Mouse (Mus musculus) hindbrain, embryonic 10.5 days (tissue): ENCODE measurements around the gene Fbxl17. TPM values are rescaled to one million over a fixed set of nuclear protein-coding genes. Genes with fewer than 3 reads are reported as not detected.

Source experiments
- DNase-seq: peaks from one replicate; pipeline ENCODE4 v3.0.0-alpha.2; 2017; ENCODE audit warnings: low spot score
- H3K27ac ChIP-seq: fragments of 300-500 bp; sonication (generic); 2 replicates; pipeline ENCODE4 v1.5.1; 2016; ENCODE audit warnings: mild to moderate bottlenecking, moderate library complexity
- H3K27me3 ChIP-seq: fragments of 300-500 bp; sonication (generic); 2 replicates; pipeline ENCODE4 v1.6.1; 2016; ENCODE audit warnings: mild to moderate bottlenecking; ENCODE audit not compliant: poor library complexity, insufficient read depth, severe bottlenecking
- H3K36me3 ChIP-seq: fragments of 300-500 bp; sonication (generic); 2 replicates; pipeline ENCODE4 v1.6.1; 2016; ENCODE audit warnings: mild to moderate bottlenecking, moderate library complexity
- H3K4me1 ChIP-seq: fragments of 300-500 bp; sonication (generic); replicated peaks from 2 replicates; pipeline ENCODE4 v1.6.1; 2016; ENCODE audit warnings: mild to moderate bottlenecking
- H3K4me3 ChIP-seq: fragments of 300-500 bp; sonication (generic); 2 replicates; pipeline ENCODE4 v1.5.1; 2016; ENCODE audit warnings: mild to moderate bottlenecking, moderate library complexity
- H3K9me3 ChIP-seq: fragments of 300-500 bp; sonication (generic); 2 replicates; pipeline ENCODE4 v1.6.1; 2016; ENCODE audit warnings: mild to moderate bottlenecking, moderate library complexity
- WGBS: fragments of 180-500 bp; shearing (Covaris S2); methylation state at CpG from one replicate; pipeline ENCODE4 v1.1.7; 2016; 5-methylcytosine and 5-hydroxymethylcytosine counted together
- polyA plus RNA-seq: library from polyadenylated mRNA; unstranded; fragments of >200 nt; fragmentation: Nextera tagmentation; extraction: Ambion mirVana; gene quantifications from 2 replicates; pipeline ENCODE4 v1.2.1, GENCODE M21; 2016

Fbxl17 gene
- polyA plus RNA-seq, 1 experiment from 2014 or later: 3.7 TPM

DNA sequence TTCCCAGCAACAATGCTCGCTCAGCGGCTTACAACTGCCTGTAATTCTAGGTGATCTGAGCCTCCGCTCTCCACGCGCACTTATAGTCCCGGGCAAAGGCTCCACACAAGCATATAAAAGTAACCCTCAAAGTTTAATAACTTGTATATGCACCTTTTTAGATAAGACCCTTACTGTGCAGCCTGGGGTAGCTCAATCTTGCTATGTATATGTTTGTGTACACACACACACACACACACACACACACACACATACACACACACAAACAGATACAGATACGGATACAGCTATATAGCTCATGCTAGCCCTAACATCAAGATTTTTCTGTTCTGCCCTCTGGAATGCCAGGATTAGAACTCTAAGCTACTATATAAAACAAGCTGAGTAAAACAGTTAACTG lies 342.8 kb downstream of the Fbxl17 start:
- Histone ChIP-seq H3K36me3 (no peaks in the 10 kb centered on the region), H3K27ac (0 out of 2 replicates have a peak overlapping the region, but pooled peaks have one; percentile 13), H3K4me3 (no peak overlapping the region), H3K9me3 (no peaks in the 10 kb centered on the region), H3K27me3 (peaks cover 11% of the 10 kb centered on the region), H3K4me1 (peaks cover 43% of the 10 kb centered on the region)
- no peak for DNase-seq
- WGBS: 90% methylated on average over 7 of the region's 7 CpGs

DNA sequence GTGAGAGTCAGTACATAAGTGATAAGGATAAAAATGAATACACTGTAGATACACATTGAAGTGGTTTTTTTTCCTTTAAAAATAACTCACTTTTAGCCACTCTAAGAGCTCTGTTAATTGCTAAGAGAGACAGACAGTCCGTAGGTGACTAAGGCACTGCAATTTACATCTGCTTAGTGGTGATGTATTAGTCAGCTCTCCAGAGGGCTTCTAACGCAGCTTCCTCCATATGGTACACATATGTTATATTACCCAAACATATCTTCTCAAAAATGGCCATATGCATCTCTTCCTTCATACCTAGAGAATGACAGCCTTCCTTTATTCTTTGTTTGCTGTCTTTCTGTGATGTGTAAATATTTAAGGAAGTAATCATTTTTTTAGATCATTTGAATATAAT lies 353.3 kb downstream of the Fbxl17 start:
- Histone ChIP-seq H3K9me3 (no peaks in the 10 kb centered on the region), H3K27ac (peak overlapping the region; percentile 85), H3K4me3 (no peak overlapping the region), H3K36me3 (no peaks in the 10 kb centered on the region), H3K4me1 (peaks cover 48% of the 10 kb centered on the region), H3K27me3 (peaks cover 15% of the 10 kb centered on the region)
- 47% methylated on average over 2 of the region's 2 CpGs for WGBS
- no peak for DNase-seq

DNA sequence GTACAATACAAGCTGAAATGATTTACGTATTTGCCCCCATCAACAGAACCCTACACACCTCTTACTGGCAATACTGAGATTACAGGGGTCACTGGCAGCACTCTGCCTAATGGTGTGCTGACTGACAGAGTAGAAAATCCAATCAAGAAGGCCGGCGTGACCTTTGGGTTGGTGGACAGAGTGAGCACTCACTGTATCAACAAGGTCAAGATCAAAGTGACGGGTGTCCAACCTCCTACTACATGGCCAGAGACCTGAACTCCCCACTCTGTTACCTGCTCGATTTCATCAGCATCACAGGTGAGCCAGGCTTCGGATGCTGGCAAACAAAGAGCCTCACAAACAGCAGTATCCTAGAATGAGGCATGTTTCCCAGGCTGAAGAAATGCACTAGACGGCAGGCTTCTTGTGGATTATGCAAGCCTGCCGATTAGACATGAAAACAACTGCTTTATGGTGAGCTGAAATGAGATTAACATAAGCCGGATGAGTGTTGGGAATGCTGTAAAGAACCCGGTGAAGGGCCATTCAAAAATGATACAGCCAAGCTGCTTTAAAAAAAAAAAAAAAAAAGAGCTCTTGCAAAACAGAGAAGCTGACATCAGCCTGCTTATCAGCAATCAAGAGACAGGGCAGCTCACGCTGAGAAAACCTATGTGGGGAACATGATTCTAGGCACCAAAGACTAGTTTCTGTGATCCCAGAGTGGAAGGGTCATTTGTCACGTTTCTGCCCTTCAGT lies 353.9 kb downstream of the Fbxl17 start:
- Histone ChIP-seq H3K27me3 (peaks cover 15% of the 10 kb centered on the region), H3K9me3 (no peaks in the 10 kb centered on the region), H3K4me1 (peaks cover 48% of the 10 kb centered on the region), H3K27ac (peak overlapping the region; percentile 85), H3K4me3 (no peak overlapping the region), H3K36me3 (no peaks in the 10 kb centered on the region)
- DNase-seq: peak; percentile 46
- WGBS: 32% methylated on average over 12 of the region's 12 CpGs

DNA sequence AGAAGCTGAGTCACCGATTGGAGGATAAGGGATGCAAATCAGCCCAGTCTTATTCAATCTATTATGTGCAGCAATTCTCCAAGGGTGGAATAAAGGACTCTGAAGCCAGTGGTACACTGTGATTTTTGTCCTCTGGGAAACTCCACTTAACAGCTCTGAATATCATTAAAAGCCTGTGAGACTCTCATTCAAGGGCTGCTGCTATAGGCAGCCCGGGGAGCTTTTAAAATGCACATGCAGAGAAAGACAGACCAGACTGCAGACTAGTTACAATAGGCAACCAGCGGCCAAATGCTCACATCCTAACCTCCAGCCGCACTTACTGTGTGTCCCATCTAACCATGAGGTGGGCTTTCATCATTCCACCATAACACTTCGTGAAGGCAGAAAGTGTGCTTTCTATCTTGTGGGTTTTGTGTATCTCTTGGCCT lies 354.5 kb downstream of the Fbxl17 start:
- Histone ChIP-seq H3K4me1 (peaks cover 48% of the 10 kb centered on the region), H3K4me3 (0 out of 2 replicates have a peak overlapping the region, but pooled peaks have one; percentile 11), H3K27ac (peak overlapping the region; percentile 85), H3K27me3 (peaks cover 15% of the 10 kb centered on the region), H3K36me3 (no peaks in the 10 kb centered on the region), H3K9me3 (no peaks in the 10 kb centered on the region)
- DNase-seq: no peak
- WGBS: 32% methylated on average over 5 of the region's 5 CpGs

DNA sequence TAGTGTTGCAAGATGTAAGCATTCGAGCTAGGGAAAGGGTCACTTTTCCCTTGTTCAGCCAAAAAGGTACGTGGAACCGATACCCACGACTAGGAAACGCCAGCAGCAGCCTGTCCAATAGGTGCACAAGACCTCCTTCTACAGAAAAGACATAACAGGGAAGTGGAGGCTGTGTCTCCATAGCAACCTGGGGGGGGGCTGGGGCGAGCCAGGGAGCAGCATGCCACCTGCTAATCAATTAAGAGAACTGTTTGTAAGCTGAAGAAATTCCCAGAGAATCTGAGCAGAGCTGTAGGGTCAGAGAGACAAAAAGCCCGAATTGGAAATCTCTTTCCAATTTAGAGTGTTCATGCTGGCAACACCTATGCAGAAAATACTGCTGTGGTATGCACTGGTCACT lies 356.0 kb downstream of the Fbxl17 start:
- H3K27ac ChIP-seq: peak overlapping the region; percentile 85; the same call in 1 of the 2 replicates
- 50% methylated on average over 7 of the region's 7 CpGs for WGBS

DNA sequence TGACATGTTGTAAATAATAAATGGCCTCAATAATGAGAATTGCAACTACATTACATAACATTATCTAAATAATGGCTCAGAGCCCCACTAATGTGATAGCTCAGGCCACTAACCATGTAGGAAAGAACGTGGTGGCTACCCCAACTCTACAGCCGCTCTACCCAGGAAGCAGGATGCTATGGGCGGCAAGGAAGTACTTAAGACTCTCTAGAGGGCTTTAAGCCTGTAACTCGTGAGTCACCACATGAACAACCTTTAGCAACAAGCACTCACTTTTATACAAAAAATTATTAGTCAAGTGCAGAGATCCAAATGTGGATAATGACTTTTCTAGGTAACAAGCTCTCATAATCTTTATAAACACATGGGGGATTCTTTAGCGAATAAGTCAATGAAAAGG lies 365.0 kb downstream of the Fbxl17 start:
- no peak for DNase-seq
- Histone ChIP-seq H3K27ac (no peak overlapping the region), H3K27me3 (no peaks in the 10 kb centered on the region; the same call in 1 of the 2 replicates), H3K9me3 (peaks cover 8% of the 10 kb centered on the region), H3K36me3 (peaks cover 9% of the 10 kb centered on the region; the same call in 1 of the 2 replicates), H3K4me1 (no peaks in the 10 kb centered on the region), H3K4me3 (no peak overlapping the region)
- WGBS: 88% methylated on average over 5 of the region's 5 CpGs

More for the DNA sequence above, 356.0 kb downstream of the Fbxl17 start:
- no peak overlapping the region for H3K4me3 ChIP-seq
- no peak for DNase-seq
- H3K36me3 ChIP-seq: no peaks in the 10 kb centered on the region
- H3K9me3 ChIP-seq: no peaks in the 10 kb centered on the region
- peaks cover 48% of the 10 kb centered on the region for H3K4me1 ChIP-seq
- H3K27me3 ChIP-seq: peaks cover 15% of the 10 kb centered on the region

DNA sequence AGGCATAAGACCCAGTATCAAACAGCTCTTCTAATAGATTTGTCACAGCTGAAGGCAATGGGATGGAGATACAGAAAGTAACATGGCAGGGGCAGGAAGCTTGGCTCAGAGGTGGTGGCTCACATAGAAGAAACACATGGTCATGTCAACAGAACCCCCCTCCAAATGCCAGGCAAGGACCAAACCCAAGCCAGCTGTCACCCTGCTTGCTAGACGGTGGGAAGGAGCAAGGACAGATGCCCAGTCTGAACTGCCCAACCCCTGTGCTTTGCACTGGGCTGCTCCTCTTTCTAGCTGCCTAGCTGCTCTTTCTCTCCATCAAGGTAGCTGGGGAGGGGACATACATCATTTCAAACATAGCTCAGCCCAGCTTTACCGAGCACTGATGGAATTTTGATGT lies 377.4 kb downstream of the Fbxl17 start:
- no peak for DNase-seq
- Histone ChIP-seq H3K4me1 (0 out of 2 replicates have a peak, but pooled peaks cover 4% of the 10 kb centered on the region), H3K4me3 (no peak overlapping the region), H3K27ac (no peak overlapping the region), H3K9me3 (peaks cover 3% of the 10 kb centered on the region; the same call in 1 of the 2 replicates), H3K36me3 (no peaks in the 10 kb centered on the region), H3K27me3 (no peaks in the 10 kb centered on the region)
- 72% methylated on average over 2 of the region's 2 CpGs for WGBS

DNA sequence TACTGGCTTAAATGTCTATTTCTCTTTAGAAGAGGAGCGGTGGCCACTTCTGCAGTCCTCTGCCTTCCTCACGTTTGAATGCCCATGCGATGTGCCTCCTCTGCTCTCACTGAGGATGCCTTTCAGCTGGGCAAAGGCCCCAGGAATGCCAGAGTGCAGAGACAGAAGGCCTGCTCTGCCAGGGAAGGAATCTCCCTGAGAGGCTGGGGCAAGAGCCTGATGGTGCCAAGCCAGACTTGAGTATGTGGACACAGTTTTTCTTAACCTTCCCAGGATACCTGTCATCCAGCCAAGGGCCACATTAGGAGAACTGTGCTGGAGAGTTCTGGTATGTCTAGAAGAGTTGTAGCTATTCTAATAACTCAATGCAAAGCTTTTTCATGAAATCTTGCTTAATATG lies 380.1 kb downstream of the Fbxl17 start:
- no peak overlapping the region for H3K4me3 ChIP-seq
- no peaks in the 10 kb centered on the region for H3K36me3 ChIP-seq
- no peaks in the 10 kb centered on the region for H3K9me3 ChIP-seq
- H3K27ac ChIP-seq: no peak overlapping the region
- 88% methylated on average over 3 of the region's 3 CpGs for WGBS
- DNase-seq: no peak
- no peaks in the 10 kb centered on the region for H3K27me3 ChIP-seq
- H3K4me1 ChIP-seq: 0 out of 2 replicates have a peak, but pooled peaks cover 9% of the 10 kb centered on the region

DNA sequence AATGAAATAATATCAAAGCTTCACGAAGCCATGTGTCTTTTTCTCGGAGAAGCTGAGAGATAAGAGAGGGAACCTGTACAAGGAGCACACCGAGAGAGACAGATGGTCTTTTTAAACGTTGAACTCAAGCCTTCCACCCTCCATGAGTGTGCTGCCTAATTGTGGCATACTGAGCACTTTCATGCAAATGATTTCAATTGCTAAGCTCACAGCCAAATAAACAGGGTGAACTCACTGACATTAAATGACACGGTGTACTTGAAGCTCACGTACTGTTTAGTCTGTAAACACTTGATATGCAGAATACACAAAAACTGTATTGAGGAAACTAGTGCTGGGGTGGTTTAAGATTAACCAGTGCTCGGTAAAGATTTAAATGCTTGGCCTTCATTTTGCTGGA lies 380.7 kb downstream of the Fbxl17 start:
- DNase-seq: no peak
- Histone ChIP-seq H3K4me1 (0 out of 2 replicates have a peak, but pooled peaks cover 9% of the 10 kb centered on the region), H3K4me3 (no peak overlapping the region), H3K36me3 (no peaks in the 10 kb centered on the region), H3K9me3 (no peaks in the 10 kb centered on the region), H3K27me3 (no peaks in the 10 kb centered on the region), H3K27ac (no peak overlapping the region)
- WGBS: 77% methylated on average over 7 of the region's 7 CpGs

DNA sequence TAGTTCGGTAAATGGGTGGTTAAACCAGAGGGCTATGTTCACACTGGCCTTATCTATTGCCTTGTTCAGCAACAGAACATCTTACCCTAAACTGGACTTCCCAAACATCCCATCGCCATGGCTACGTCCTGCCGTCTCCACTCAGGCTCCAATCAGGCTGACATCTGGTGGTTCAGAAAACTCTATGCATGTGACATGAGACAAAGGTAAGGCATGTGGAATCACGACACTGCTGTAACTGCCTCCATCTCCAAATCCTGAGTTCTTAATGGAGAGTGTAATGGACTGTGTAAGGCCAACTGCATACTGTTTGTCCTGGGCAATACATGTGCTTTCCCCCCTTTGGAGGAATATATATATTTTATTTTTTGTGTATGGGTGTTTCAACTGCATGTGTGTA lies 382.7 kb downstream of the Fbxl17 start:
- H3K27me3 ChIP-seq: no peaks in the 10 kb centered on the region
- no peak for DNase-seq
- no peaks in the 10 kb centered on the region for H3K9me3 ChIP-seq
- H3K4me1 ChIP-seq: 0 out of 2 replicates have a peak, but pooled peaks cover 9% of the 10 kb centered on the region
- 76% methylated on average over 5 of the region's 5 CpGs for WGBS
- no peak overlapping the region for H3K4me3 ChIP-seq
- no peak overlapping the region for H3K27ac ChIP-seq
- no peaks in the 10 kb centered on the region for H3K36me3 ChIP-seq

DNA sequence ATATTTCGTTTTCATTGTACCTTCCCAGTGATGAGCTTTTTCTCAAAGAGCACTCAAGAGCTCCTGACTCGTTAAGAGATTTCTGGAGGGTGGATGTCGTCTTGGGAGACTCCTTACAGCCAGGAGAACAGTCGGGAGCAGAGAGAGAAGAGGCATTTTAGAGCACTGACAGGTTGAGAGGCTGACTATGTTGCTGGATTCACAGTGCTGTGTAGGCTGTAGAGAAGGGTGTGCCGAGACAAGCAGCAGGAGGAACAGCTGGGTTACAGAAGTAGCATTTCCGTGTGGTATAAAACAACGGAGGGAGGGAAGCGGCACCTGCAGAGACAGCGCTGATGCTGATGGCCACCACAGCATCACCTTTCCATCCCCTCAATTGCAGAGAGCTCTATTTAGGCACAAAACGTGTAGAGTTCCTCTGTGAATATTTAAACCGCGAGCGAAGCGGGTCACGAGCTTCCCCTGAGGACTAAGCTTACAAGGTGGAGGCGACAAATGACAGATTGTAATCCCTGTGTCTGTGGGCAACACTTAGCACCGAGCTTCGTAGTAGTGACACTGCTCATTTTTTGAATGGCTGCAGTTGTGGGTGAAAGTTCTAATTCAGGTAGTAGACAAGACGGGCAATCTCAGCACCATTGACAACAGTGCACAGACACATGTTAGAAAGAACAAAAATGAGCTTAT lies 385.3 kb downstream of the Fbxl17 start:
- H3K4me1 ChIP-seq: peaks cover 22% of the 10 kb centered on the region
- WGBS: 90% methylated on average over 19 of the region's 19 CpGs

DNA sequence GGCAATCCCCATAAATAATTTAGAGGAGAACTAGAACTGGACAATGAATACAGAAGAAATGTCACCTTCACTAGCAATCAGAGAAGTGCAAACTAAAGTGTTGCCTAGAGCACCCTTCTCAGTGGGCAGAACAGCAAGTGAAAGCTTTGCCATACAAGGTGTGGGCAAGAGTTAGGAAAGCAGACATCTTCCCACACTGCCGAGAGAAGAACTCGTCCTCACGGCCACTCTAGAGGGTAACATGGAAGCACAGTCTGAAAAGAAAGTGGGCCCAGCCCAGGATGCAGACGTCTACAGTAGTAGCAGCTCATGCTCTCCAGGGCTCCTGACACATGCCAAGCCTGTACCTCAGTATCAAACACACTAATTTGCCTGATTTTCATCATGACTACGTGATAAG lies 387.0 kb downstream of the Fbxl17 start:
- no peaks in the 10 kb centered on the region for H3K27me3 ChIP-seq
- H3K4me1 ChIP-seq: peaks cover 24% of the 10 kb centered on the region
- no peaks in the 10 kb centered on the region for H3K9me3 ChIP-seq
- H3K27ac ChIP-seq: no peak overlapping the region
- H3K36me3 ChIP-seq: no peaks in the 10 kb centered on the region
- DNase-seq: no peak
- 89% methylated on average over 5 of the region's 5 CpGs for WGBS
- H3K4me3 ChIP-seq: no peak overlapping the region

More for the DNA sequence above, 385.3 kb downstream of the Fbxl17 start:
- H3K36me3 ChIP-seq: no peaks in the 10 kb centered on the region
- DNase-seq: no peak
- H3K9me3 ChIP-seq: no peaks in the 10 kb centered on the region
- H3K27ac ChIP-seq: no peak overlapping the region
- no peaks in the 10 kb centered on the region for H3K27me3 ChIP-seq
- H3K4me3 ChIP-seq: no peak overlapping the region

DNA sequence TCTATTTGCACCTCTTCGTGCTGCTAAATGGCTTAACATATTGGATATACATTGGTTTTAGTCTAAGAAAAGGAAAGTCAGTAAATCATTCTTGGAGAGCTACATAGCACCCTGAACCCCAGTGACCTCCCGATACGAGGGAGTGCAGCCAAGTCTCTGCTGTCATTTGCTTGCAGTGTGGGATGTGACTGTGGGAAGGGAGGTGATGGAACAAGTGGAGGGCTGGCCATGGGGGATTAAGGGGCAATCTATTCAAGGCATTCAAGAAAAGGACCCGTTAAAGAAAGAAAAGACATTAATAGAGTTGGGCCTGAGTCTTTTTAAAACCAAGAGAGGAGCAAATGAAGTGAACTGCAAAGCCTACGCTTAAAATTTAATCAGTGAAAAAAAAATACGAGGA lies 388.8 kb downstream of the Fbxl17 start:
- 44% methylated on average over 6 of the region's 6 CpGs for WGBS
- no peak overlapping the region for H3K4me3 ChIP-seq
- no peaks in the 10 kb centered on the region for H3K9me3 ChIP-seq
- H3K27ac ChIP-seq: no peak overlapping the region; the same call in 1 of the 2 replicates
- H3K36me3 ChIP-seq: no peaks in the 10 kb centered on the region
- peaks cover 18% of the 10 kb centered on the region for H3K4me1 ChIP-seq
- no peaks in the 10 kb centered on the region for H3K27me3 ChIP-seq
- no peak for DNase-seq
